Mouse (Mus musculus) forebrain, embryonic 14.5 days (tissue): ENCODE measurements around the gene Hist1h2bb. TPM values are rescaled to one million over a fixed set of nuclear protein-coding genes. Genes with fewer than 3 reads are reported as not detected.

ENCODE experiments used
- microRNA-seq: library from miRNA; unstranded; fragments of <30 nt; microRNA quantifications from one replicate; pipeline ENCODE4, GENCODE M21; 2016
- polyA plus RNA-seq: library from polyadenylated mRNA; unstranded; fragments of >200 nt; fragmentation: Nextera tagmentation; extraction: Ambion mirVana; gene quantifications from 2 replicates; pipeline ENCODE4 v1.2.1, GENCODE M21; 2014

Gene Hist1h2bb
- polyA plus RNA-seq, 1 experiment from 2014 or later, result 1.5 TPM

Small RNA genes lying within 50 kb of the gene (microRNA-seq; reads per million reads assigned to microRNA genes)
- gene Gm44314 (not detected), gene Gm44484 (not detected)

Other genes starting within 250 kb of the Hist1h2bb start
- 4.3 and 7.1 TPM in 2 replicates for gene Hist1h4h, start 215.7 kb upstream of the Hist1h2bb start, polyA plus RNA-seq
- 1.9 and 4.4 TPM in 2 replicates for gene Hist1h2af, start 212.8 kb upstream of the Hist1h2bb start, polyA plus RNA-seq
- 2.2 and 5.3 TPM in 2 replicates for gene Hist1h3g, start 211.3 kb upstream of the Hist1h2bb start, polyA plus RNA-seq
- 0.30 and 0.32 TPM in 2 replicates for gene Hist1h2bh, start 203.3 kb upstream of the Hist1h2bb start, polyA plus RNA-seq
- 0.62 and 0.89 TPM in 2 replicates for gene Hist1h3f, start 202.7 kb upstream of the Hist1h2bb start, polyA plus RNA-seq
- gene Hist1h4f, start 195.1 kb upstream of the Hist1h2bb start, polyA plus RNA-seq, result not detected in 2 replicates
- 0.36 and 0.52 TPM in 2 replicates for gene Hist1h1d, start 193.5 kb upstream of the Hist1h2bb start, polyA plus RNA-seq
- 3.4 and 5.7 TPM in 2 replicates for gene Hist1h3e, start 184.4 kb upstream of the Hist1h2bb start, polyA plus RNA-seq
- gene Hist1h2ae, start 175.5 kb upstream of the Hist1h2bb start, polyA plus RNA-seq, result 65.4 and 105 TPM in 2 replicates
- 2.3 and 4.3 TPM in 2 replicates for gene Hist1h2bg, start 175.3 kb upstream of the Hist1h2bb start, polyA plus RNA-seq
- 1.2 and 3.9 TPM in 2 replicates for gene Hist1h2bf, start 172.5 kb upstream of the Hist1h2bb start, polyA plus RNA-seq
- gene Hist1h2ad, start 172.4 kb upstream of the Hist1h2bb start, polyA plus RNA-seq, result 2.2 and 3.2 TPM in 2 replicates
- 5.8 and 5.9 TPM in 2 replicates for gene Hist1h3d, start 171.0 kb upstream of the Hist1h2bb start, polyA plus RNA-seq
- gene Hist1h4d, start 165.1 kb upstream of the Hist1h2bb start, polyA plus RNA-seq, result 61.0 and 106 TPM in 2 replicates
- 1.2 and 1.8 TPM in 2 replicates for gene Hist1h2be, start 125.6 kb upstream of the Hist1h2bb start, polyA plus RNA-seq
- gene Hist1h1e, start 124.2 kb upstream of the Hist1h2bb start, polyA plus RNA-seq, result 12.2 and 17.8 TPM in 2 replicates
- 0.91 and 1.3 TPM in 2 replicates for gene Hist1h2ac, start 62.8 kb upstream of the Hist1h2bb start, polyA plus RNA-seq
- 32.2 and 39.5 TPM in 2 replicates for gene Hist1h2bc, start 62.5 kb upstream of the Hist1h2bb start, polyA plus RNA-seq
- not detected in 2 replicates for gene Hist1h1t, start 50.9 kb upstream of the Hist1h2bb start, polyA plus RNA-seq
- 2.9 and 6.5 TPM in 2 replicates for gene Hist1h4c, start 48.3 kb upstream of the Hist1h2bb start, polyA plus RNA-seq
- gene Hfe, start 35.9 kb upstream of the Hist1h2bb start, polyA plus RNA-seq, result 3.5 and 4.7 TPM in 2 replicates
- gene Hist1h1c, start 7.9 kb upstream of the Hist1h2bb start, polyA plus RNA-seq, result 16.9 and 25.2 TPM in 2 replicates
- gene Hist1h3c, start 1.1 kb upstream of the Hist1h2bb start, polyA plus RNA-seq, result 2.4 and 5.9 TPM in 2 replicates
- 27.8 and 49.2 TPM in 2 replicates for gene Hist1h2ab, start 4.4 kb downstream of the Hist1h2bb start, polyA plus RNA-seq
- 2.3 and 9.6 TPM in 2 replicates for gene Hist1h3b, start 5.5 kb downstream of the Hist1h2bb start, polyA plus RNA-seq
- gene Hist1h4b, start 10.3 kb downstream of the Hist1h2bb start, polyA plus RNA-seq, result 3.5 and 4.7 TPM in 2 replicates
- 0.97 TPM in 1 of 2 replicates, not detected in the other for gene Hist1h4a, start 14.5 kb downstream of the Hist1h2bb start, polyA plus RNA-seq
- gene Hist1h3a, start 15.7 kb downstream of the Hist1h2bb start, polyA plus RNA-seq, result 2.0 and 4.7 TPM in 2 replicates
- 2.3 and 2.4 TPM in 2 replicates for gene Hist1h1a, start 16.9 kb downstream of the Hist1h2bb start, polyA plus RNA-seq
- not detected in 2 replicates for gene Trim38, start 23.2 kb downstream of the Hist1h2bb start, polyA plus RNA-seq
- gene Slc17a2, start 60.3 kb downstream of the Hist1h2bb start, polyA plus RNA-seq, result not detected in 2 replicates
- gene Slc17a3, start 92.7 kb downstream of the Hist1h2bb start, polyA plus RNA-seq, result not detected in 2 replicates
- not detected in 2 replicates for gene Slc17a1, start 121.0 kb downstream of the Hist1h2bb start, polyA plus RNA-seq
- not detected in 2 replicates for gene Slc17a4, start 168.3 kb downstream of the Hist1h2bb start, polyA plus RNA-seq
- not detected in 2 replicates for gene Hist1h2ba, start 187.4 kb downstream of the Hist1h2bb start, polyA plus RNA-seq
- not detected in 2 replicates for gene Hist1h2aa, start 187.7 kb downstream of the Hist1h2bb start, polyA plus RNA-seq
- 4.2 and 5.3 TPM in 2 replicates for gene Scgn, start 244.5 kb downstream of the Hist1h2bb start, polyA plus RNA-seq